Mouse (Mus musculus): Measurements from ENCODE around the gene Cep131.

DNA sequence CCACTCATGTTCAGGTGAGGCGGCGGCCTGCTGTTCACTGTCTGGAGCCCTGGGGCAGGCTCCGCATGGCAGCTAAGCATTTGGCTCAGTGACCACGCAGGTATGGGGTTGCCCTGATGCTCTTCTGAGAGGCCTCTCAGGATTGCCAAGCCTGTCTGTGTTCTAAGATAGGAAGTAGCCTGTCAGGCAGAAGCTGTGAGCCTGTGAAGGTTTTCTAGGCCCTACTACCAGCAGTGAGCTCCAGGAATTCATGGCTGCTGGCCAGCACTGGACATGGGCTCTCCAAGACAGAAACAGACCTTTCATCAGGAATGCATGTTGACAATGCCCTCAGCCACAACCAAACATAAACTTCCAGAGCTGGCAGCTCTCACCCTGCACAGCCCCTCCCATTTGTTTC lies 25.5 kb upstream of the Cep131 start:
- TF ChIP-seq CTCF (IDR thresholded peaks at IDR 0.05) (no peak), POLR2A (IDR thresholded peaks at IDR 0.05; ENCODE audit: insufficient read depth, low read depth, low read length) (no peak)

Data from heart, adult 2 months (tissue).